Mouse (Mus musculus) lung, embryonic 16.5 days (tissue): Measurements from ENCODE around the gene Fxn. TPM values are rescaled to one million over a fixed set of nuclear protein-coding genes. Genes with fewer than 3 reads are reported as not detected.
A peak's percentile ranks its signal among the peaks of the same experiment; 100 is the strongest.

Experiments used
- ATAC-seq: fragments of 200-750 bp; cut with Nextera tagmentation; 2 replicates; pipeline ENCODE4 v1.8.0; 2017; ENCODE audit warnings: low read depth, mild to moderate bottlenecking, moderate library complexity
- H3K27ac ChIP-seq: fragments of 300-500 bp; sonication (generic); 2 replicates; pipeline ENCODE4 v1.5.1; 2014; ENCODE audit warnings: mild to moderate bottlenecking, control low read depth, low read length
- H3K27me3 ChIP-seq: fragments of 300-500 bp; sonication (generic); 2 replicates; pipeline ENCODE4 v1.6.1; 2014; ENCODE audit warnings: low read depth, low read length, mixed read lengths; ENCODE audit not compliant: control insufficient read depth, insufficient read depth
- H3K36me3 ChIP-seq: fragments of 300-500 bp; sonication (generic); 2 replicates; pipeline ENCODE4 v1.6.1; 2014; ENCODE audit warnings: low read length; ENCODE audit not compliant: control insufficient read depth, insufficient read depth
- H3K4me1 ChIP-seq: fragments of 300-500 bp; sonication (generic); replicated peaks from 2 replicates; pipeline ENCODE4 v1.6.1; 2014; ENCODE audit warnings: low read length, mixed read lengths; ENCODE audit not compliant: control insufficient read depth, insufficient read depth
- H3K4me2 ChIP-seq: fragments of 300-500 bp; sonication (generic); 2 replicates; pipeline ENCODE4 v1.6.1; 2014; ENCODE audit warnings: low read depth, low read length, control low read depth
- H3K4me3 ChIP-seq: fragments of 300-500 bp; sonication (generic); 2 replicates; pipeline ENCODE4 v1.5.1; 2014; ENCODE audit warnings: mild to moderate bottlenecking, low read length, control low read depth
- H3K9ac ChIP-seq: fragments of 300-500 bp; sonication (generic); 2 replicates; pipeline ENCODE4 v1.6.1; 2014; ENCODE audit warnings: low read length, control low read depth
- H3K9me3 ChIP-seq: fragments of 300-500 bp; sonication (generic); 2 replicates; pipeline ENCODE4 v1.6.1; 2016; ENCODE audit warnings: low read length; ENCODE audit not compliant: control insufficient read depth
- WGBS: fragments of 180-500 bp; shearing (Covaris S2); extraction: QIAGEN DNeasy Blood & Tissue Kit; methylation state at CpG from one replicate; pipeline ENCODE4 v1.1.7; 2014; 5-methylcytosine and 5-hydroxymethylcytosine counted together
- polyA plus RNA-seq: library from polyadenylated mRNA; unstranded; fragments of >200 nt; fragmentation: Nextera tagmentation; extraction: Ambion mirVana; gene quantifications from 2 replicates; pipeline ENCODE4 v1.2.1, GENCODE M21; 2015

Gene Fxn
- polyA plus RNA-seq, result 45.9 and 47.5 TPM in 2 replicates

GRCm38 (mm10) chr19:24280601-24281228 is at the start of gene Fxn:
Fxn (minus strand) TSS chr19:24280605.
- peaks cover 9% of the 10 kb centered on the region; the same call in 1 of the 2 replicates for H3K4me1 ChIP-seq
- H3K27me3 ChIP-seq, result no peaks in the 10 kb centered on the region
- peak within 1 kb of the TSS; percentile 90 for H3K4me2 ChIP-seq
- no peaks in the 10 kb centered on the region for H3K9me3 ChIP-seq
- H3K9ac ChIP-seq, result peak within 1 kb of the TSS; percentile 82
- H3K27ac ChIP-seq, result peak within 1 kb of the TSS; percentile 93
- under 1% methylated on average over 12 of the region's 22 CpGs for WGBS
- H3K36me3 ChIP-seq, result 0 out of 2 replicates have a peak, but pooled peaks cover 1% of the 10 kb centered on the region
- peak; percentile 94 for ATAC-seq
- H3K4me3 ChIP-seq, result peak within 1 kb of the TSS; percentile 70

- Histone ChIP-seq H3K4me3 (no peak overlapping the region), H3K27me3 (no peaks in the 10 kb centered on the region), H3K27ac (no peak overlapping the region), H3K36me3 (no peaks in the 10 kb centered on the region), H3K9me3 (no peaks in the 10 kb centered on the region), H3K4me1 (peaks cover 6% of the 10 kb centered on the region), H3K9ac (no peak overlapping the region), H3K4me2 (no peak overlapping the region)
- 43% methylated on average over 2 of the region's 2 CpGs for WGBS
- ATAC-seq, result no peak
These were observed 47.5 kb upstream of the Fxn start for GRCm38 (mm10) chr19:24327921-24328320.

GRCm38 (mm10) chr19:24326969-24327368 is 46.6 kb upstream of the Fxn start:
- Histone ChIP-seq H3K36me3 (no peaks in the 10 kb centered on the region), H3K4me2 (no peak overlapping the region), H3K4me3 (no peak overlapping the region), H3K4me1 (peaks cover 6% of the 10 kb centered on the region), H3K27me3 (no peaks in the 10 kb centered on the region), H3K9ac (no peak overlapping the region), H3K27ac (no peak overlapping the region), H3K9me3 (no peaks in the 10 kb centered on the region)
- no peak for ATAC-seq
- 34% methylated on average over 1 of the region's 1 CpGs for WGBS

- Histone ChIP-seq H3K27me3 (no peaks in the 10 kb centered on the region), H3K4me3 (no peak overlapping the region), H3K36me3 (no peaks in the 10 kb centered on the region), H3K4me1 (peaks cover 10% of the 10 kb centered on the region), H3K27ac (no peak overlapping the region), H3K4me2 (no peak overlapping the region), H3K9ac (no peak overlapping the region), H3K9me3 (no peaks in the 10 kb centered on the region)
- no peak for ATAC-seq
- WGBS, result 71% methylated on average over 6 of the region's 6 CpGs
These were observed 45.3 kb upstream of the Fxn start for GRCm38 (mm10) chr19:24325692-24326091.

GRCm38 (mm10) chr19:24323841-24324613 is 43.6 kb upstream of the Fxn start:
- no peak for ATAC-seq
- Histone ChIP-seq H3K4me3 (no peak overlapping the region), H3K27ac (peak overlapping the region; percentile 8; the same call in 1 of the 2 replicates), H3K9ac (no peak overlapping the region), H3K4me2 (no peak overlapping the region), H3K4me1 (peaks cover 10% of the 10 kb centered on the region), H3K36me3 (no peaks in the 10 kb centered on the region), H3K9me3 (no peaks in the 10 kb centered on the region), H3K27me3 (no peaks in the 10 kb centered on the region)
- 10% methylated on average over 10 of the region's 10 CpGs for WGBS

GRCm38 (mm10) chr19:24321900-24322311 is 41.5 kb upstream of the Fxn start:
- Histone ChIP-seq H3K36me3 (no peaks in the 10 kb centered on the region), H3K4me3 (no peak overlapping the region), H3K27me3 (no peaks in the 10 kb centered on the region), H3K27ac (peak overlapping the region; percentile 86), H3K4me2 (no peak overlapping the region), H3K9me3 (no peaks in the 10 kb centered on the region), H3K4me1 (peaks cover 19% of the 10 kb centered on the region), H3K9ac (no peak overlapping the region)
- 59% methylated on average over 8 of the region's 8 CpGs for WGBS
- ATAC-seq, result peak; percentile 72

GRCm38 (mm10) chr19:24321211-24321899 is 41.0 kb upstream of the Fxn start:
- H3K4me3 ChIP-seq, result no peak overlapping the region
- H3K36me3 ChIP-seq, result no peaks in the 10 kb centered on the region
- H3K9ac ChIP-seq, result no peak overlapping the region
- peak overlapping the region; percentile 86 for H3K27ac ChIP-seq
- 55% methylated on average over 6 of the region's 6 CpGs for WGBS
- H3K9me3 ChIP-seq, result no peaks in the 10 kb centered on the region
- peaks cover 20% of the 10 kb centered on the region for H3K4me1 ChIP-seq
- ATAC-seq, result peak; percentile 83
- no peaks in the 10 kb centered on the region for H3K27me3 ChIP-seq
- no peak overlapping the region for H3K4me2 ChIP-seq

- WGBS, result 53% methylated on average over 10 of the region's 10 CpGs
These were observed 37.8 kb upstream of the Fxn start for GRCm38 (mm10) chr19:24318172-24318571.

GRCm38 (mm10) chr19:24317731-24318130 is 37.3 kb upstream of the Fxn start:
- Histone ChIP-seq H3K9me3 (no peaks in the 10 kb centered on the region), H3K4me1 (peaks cover 14% of the 10 kb centered on the region), H3K27ac (peak overlapping the region; percentile 43; the same call in 1 of the 2 replicates), H3K27me3 (no peaks in the 10 kb centered on the region), H3K9ac (no peak overlapping the region), H3K4me2 (no peak overlapping the region), H3K36me3 (no peaks in the 10 kb centered on the region), H3K4me3 (no peak overlapping the region)
- 0 out of 2 replicates have a peak, but pooled peaks have one; percentile 39 for ATAC-seq
- WGBS, result 62% methylated on average over 2 of the region's 2 CpGs

More at GRCm38 (mm10) chr19:24318172-24318571, 37.8 kb upstream of the Fxn start:
- H3K36me3 ChIP-seq, result no peaks in the 10 kb centered on the region
- H3K27ac ChIP-seq, result peak overlapping the region; percentile 43; the same call in 1 of the 2 replicates
- no peaks in the 10 kb centered on the region for H3K9me3 ChIP-seq
- no peaks in the 10 kb centered on the region for H3K27me3 ChIP-seq
- ATAC-seq, result no peak
- peaks cover 14% of the 10 kb centered on the region for H3K4me1 ChIP-seq
- H3K9ac ChIP-seq, result no peak overlapping the region
- H3K4me3 ChIP-seq, result no peak overlapping the region
- no peak overlapping the region for H3K4me2 ChIP-seq
